Mouse (Mus musculus): ENCODE measurements at regions not wholly inside any gene's neighbourhood (a gene's known extent, or its start where the extent isn't known, plus 50 kb on each side); places are given as distances from the start of the nearest gene placed in this dataset.

GRCm38 (mm10) chr3:144137483-144137882 is 67.5 kb downstream of the Lmo4 start:
- H3K27ac ChIP-seq = no peak overlapping the region
- no peak overlapping the region for H3K9ac ChIP-seq (replicated peaks)
- no peak overlapping the region for H3K4me2 ChIP-seq (replicated peaks)
- WGBS = 90% methylated on average over 3 of the region's 3 CpGs
- ATAC-seq = no peak
- no peaks in the 10 kb centered on the region for H3K27me3 ChIP-seq
- no peaks in the 10 kb centered on the region for H3K9me3 ChIP-seq
- H3K4me3 ChIP-seq (replicated peaks) = no peak overlapping the region
- no peaks in the 10 kb centered on the region; the same call in 1 of the 2 replicates for H3K4me1 ChIP-seq (replicated peaks)
- H3K36me3 ChIP-seq = no peaks in the 10 kb centered on the region

- no peaks in the 10 kb centered on the region for H3K4me1 ChIP-seq (replicated peaks)
- no peak overlapping the region for H3K4me3 ChIP-seq (replicated peaks)
- no peak for ATAC-seq
- no peak overlapping the region for H3K9ac ChIP-seq (replicated peaks)
- WGBS = 61% methylated on average over 2 of the region's 2 CpGs
- no peaks in the 10 kb centered on the region for H3K27me3 ChIP-seq
- no peak overlapping the region for H3K27ac ChIP-seq
- no peaks in the 10 kb centered on the region for H3K9me3 ChIP-seq
- H3K36me3 ChIP-seq = no peaks in the 10 kb centered on the region
- no peak overlapping the region for H3K4me2 ChIP-seq (replicated peaks)
These were observed 68.6 kb downstream of the Lmo4 start for GRCm38 (mm10) chr3:144136432-144136831.

- no peak for ATAC-seq
- no peaks in the 10 kb centered on the region for H3K4me1 ChIP-seq (replicated peaks)
- H3K36me3 ChIP-seq = no peaks in the 10 kb centered on the region
These were observed 69.4 kb downstream of the Lmo4 start for GRCm38 (mm10) chr3:144135646-144136045.

GRCm38 (mm10) chr3:144128042-144128441 is 77.0 kb downstream of the Lmo4 start:
- WGBS = 100% methylated on average over 4 of the region's 4 CpGs
- Histone ChIP-seq H3K27me3 (no peaks in the 10 kb centered on the region), H3K36me3 (no peaks in the 10 kb centered on the region), H3K4me3 (replicated peaks) (no peak overlapping the region), H3K27ac (no peak overlapping the region), H3K9me3 (no peaks in the 10 kb centered on the region), H3K9ac (replicated peaks) (no peak overlapping the region), H3K4me2 (replicated peaks) (no peak overlapping the region), H3K4me1 (replicated peaks) (no peaks in the 10 kb centered on the region)
- ATAC-seq = no peak

More at GRCm38 (mm10) chr3:144135646-144136045, 69.4 kb downstream of the Lmo4 start:
- no peak overlapping the region for H3K27ac ChIP-seq
- no peak overlapping the region for H3K9ac ChIP-seq (replicated peaks)
- WGBS = 95% methylated on average over 6 of the region's 6 CpGs
- H3K27me3 ChIP-seq = no peaks in the 10 kb centered on the region
- H3K4me2 ChIP-seq (replicated peaks) = no peak overlapping the region
- H3K9me3 ChIP-seq = no peaks in the 10 kb centered on the region
- no peak overlapping the region for H3K4me3 ChIP-seq (replicated peaks)

DNA sequence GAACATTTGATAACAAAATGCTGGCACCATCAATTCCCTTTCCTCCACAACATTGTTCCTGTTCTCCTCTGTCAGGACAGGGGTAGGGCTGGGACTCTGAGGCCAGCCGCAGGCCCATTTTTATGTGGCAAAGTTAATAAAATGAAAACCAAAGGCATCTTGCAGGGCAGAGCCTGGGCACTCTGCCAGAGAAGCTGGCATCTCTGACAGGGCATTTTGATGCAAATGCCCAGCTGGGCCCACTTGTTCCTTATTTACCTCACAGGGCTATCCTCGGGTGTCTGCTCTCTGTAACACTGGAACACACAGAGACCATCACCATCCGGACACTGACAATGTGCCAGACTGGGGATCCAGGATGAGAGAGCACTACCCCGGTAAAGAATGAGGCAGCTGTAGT is 80.7 kb downstream of the Lmo4 start:
- Histone ChIP-seq H3K9me3 (no peaks in the 10 kb centered on the region), H3K36me3 (no peaks in the 10 kb centered on the region), H3K4me3 (replicated peaks) (no peak overlapping the region), H3K4me2 (replicated peaks) (no peak overlapping the region), H3K27me3 (no peaks in the 10 kb centered on the region), H3K4me1 (replicated peaks) (no peaks in the 10 kb centered on the region), H3K27ac (no peak overlapping the region), H3K9ac (replicated peaks) (no peak overlapping the region)
- peak; percentile 77 for ATAC-seq
- WGBS = 60% methylated on average over 4 of the region's 4 CpGs

DNA sequence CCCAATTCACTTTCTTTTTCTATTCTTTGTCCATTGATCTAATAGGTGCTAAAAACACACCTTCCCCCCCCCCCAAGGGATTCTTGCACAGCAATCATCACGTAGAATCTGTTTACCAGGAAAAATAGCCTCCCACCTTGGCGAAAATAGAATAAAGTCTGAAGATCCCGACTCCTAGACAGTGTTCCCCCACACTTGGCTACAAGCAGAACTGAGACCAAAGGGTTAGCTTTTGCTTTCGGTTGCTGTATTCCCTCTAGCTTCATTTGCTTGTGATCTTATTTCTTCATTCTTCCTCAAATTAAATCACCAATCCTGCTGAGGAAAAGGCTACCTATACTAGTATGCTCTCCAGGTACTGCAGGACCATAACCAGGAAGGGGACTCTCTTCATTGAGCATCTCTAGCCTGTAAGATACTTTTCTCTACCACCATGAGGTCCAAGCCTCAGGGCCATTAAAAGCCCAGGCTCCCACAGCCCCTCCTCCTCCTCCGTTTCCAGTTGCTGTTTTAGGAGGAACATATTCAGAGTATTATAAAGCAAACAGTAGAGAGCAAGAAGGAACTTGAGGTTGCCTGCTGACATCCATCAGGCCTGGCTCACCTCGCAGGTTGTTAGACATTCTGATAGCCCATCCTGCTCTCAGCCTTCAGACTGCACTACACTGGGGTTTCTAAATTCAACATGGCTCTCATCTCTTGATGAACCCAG is 81.5 kb downstream of the Lmo4 start:
- Histone ChIP-seq H3K4me3 (replicated peaks) (no peak overlapping the region), H3K9me3 (no peaks in the 10 kb centered on the region), H3K27ac (no peak overlapping the region), H3K9ac (replicated peaks) (no peak overlapping the region), H3K4me1 (replicated peaks) (no peaks in the 10 kb centered on the region), H3K4me2 (replicated peaks) (no peak overlapping the region), H3K27me3 (no peaks in the 10 kb centered on the region), H3K36me3 (no peaks in the 10 kb centered on the region)
- no peak for ATAC-seq
- 86% methylated on average over 6 of the region's 6 CpGs for WGBS

- ATAC-seq = no peak
- WGBS = 84% methylated on average over 3 of the region's 3 CpGs
- no peak overlapping the region for H3K4me3 ChIP-seq (replicated peaks)
- no peak overlapping the region for H3K9ac ChIP-seq (replicated peaks)
- H3K4me2 ChIP-seq (replicated peaks) = no peak overlapping the region
- no peak overlapping the region for H3K27ac ChIP-seq
- no peaks in the 10 kb centered on the region for H3K36me3 ChIP-seq
- no peaks in the 10 kb centered on the region for H3K27me3 ChIP-seq
- no peaks in the 10 kb centered on the region for H3K9me3 ChIP-seq
- no peaks in the 10 kb centered on the region for H3K4me1 ChIP-seq (replicated peaks)
These were observed 85.9 kb downstream of the Lmo4 start for GRCm38 (mm10) chr3:144119076-144119475.

- H3K9ac ChIP-seq (replicated peaks) = no peak overlapping the region
- no peaks in the 10 kb centered on the region for H3K27me3 ChIP-seq
- no peak overlapping the region for H3K27ac ChIP-seq
- ATAC-seq = no peak
- 86% methylated on average over 11 of the region's 11 CpGs for WGBS
- H3K4me3 ChIP-seq (replicated peaks) = no peak overlapping the region
- no peaks in the 10 kb centered on the region for H3K9me3 ChIP-seq
- no peak overlapping the region for H3K4me2 ChIP-seq (replicated peaks)
- H3K4me1 ChIP-seq (replicated peaks) = no peaks in the 10 kb centered on the region
- no peaks in the 10 kb centered on the region for H3K36me3 ChIP-seq
These were observed 91.1 kb downstream of the Lmo4 start for GRCm38 (mm10) chr3:144113672-144114645.

DNA sequence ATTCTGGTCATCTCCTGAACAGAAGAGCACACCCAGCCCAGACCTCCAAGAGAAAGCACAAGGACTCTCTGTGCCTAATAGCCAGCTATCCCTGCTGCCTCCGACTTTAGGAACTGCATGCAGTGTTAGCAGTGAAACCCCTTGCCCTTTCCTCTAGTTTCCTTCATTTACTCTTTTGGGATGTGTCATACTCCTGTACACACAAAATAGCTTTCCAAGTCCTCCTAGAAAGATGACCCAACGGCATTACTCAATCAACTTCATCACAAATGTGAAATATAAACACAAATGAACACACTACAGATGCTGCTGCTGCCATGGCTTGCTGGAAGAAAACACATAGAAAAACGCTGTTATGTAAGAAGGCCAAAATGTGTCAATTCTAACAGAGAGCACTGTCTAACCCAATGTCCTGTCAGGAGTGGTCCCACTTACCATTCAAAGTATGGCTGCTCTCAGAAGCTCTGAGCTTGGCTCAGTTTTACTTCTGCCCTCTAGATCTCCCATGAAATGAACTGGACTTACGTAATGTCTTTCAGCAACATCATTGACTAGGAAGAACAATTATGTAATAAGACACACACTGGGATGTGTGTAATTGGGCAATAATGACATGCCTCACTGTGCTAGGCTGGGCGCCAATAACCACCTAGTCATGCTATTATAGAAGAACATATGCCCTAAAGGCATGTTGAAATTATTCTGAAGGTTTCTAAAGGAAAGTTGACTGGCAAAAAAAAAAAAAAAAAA is 94.5 kb downstream of the Lmo4 start:
- Histone ChIP-seq H3K27ac (no peak overlapping the region), H3K4me3 (replicated peaks) (no peak overlapping the region), H3K4me1 (replicated peaks) (peaks cover 10% of the 10 kb centered on the region), H3K27me3 (no peaks in the 10 kb centered on the region), H3K36me3 (no peaks in the 10 kb centered on the region), H3K9me3 (no peaks in the 10 kb centered on the region), H3K9ac (replicated peaks) (no peak overlapping the region), H3K4me2 (replicated peaks) (no peak overlapping the region)
- ATAC-seq = no peak
- 94% methylated on average over 5 of the region's 5 CpGs for WGBS

- no peak for ATAC-seq
- 77% methylated on average over 2 of the region's 2 CpGs for WGBS
These were observed 95.3 kb downstream of the Lmo4 start for GRCm38 (mm10) chr3:144109769-144110168.

DNA sequence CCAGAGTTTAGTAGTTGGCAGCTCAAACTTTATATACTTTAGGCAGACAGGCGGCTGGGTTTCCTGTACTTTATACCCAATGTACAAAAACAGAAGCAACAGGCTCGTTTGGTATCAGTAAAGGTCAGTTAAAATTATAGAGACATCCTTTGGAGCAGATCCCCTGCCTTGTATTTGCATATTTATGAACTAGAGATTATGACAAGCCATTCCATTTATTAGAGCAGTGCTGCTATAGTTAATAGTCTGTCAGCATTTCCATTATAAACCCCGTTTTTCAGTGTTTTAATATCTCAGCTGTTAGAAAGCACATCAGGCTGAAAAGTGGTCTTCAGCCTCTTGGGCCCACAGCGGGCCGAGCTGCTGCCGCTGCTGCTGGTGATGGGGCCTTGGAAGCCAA is 96.7 kb downstream of the Lmo4 start:
- WGBS = 63% methylated on average over 6 of the region's 6 CpGs
- no peaks in the 10 kb centered on the region for H3K9me3 ChIP-seq
- H3K4me1 ChIP-seq (replicated peaks) = peaks cover 10% of the 10 kb centered on the region
- H3K4me3 ChIP-seq (replicated peaks) = no peak overlapping the region
- no peak overlapping the region for H3K27ac ChIP-seq
- no peak overlapping the region for H3K9ac ChIP-seq (replicated peaks)
- peak; percentile 56; the same call in 1 of the 2 replicates for ATAC-seq
- H3K4me2 ChIP-seq (replicated peaks) = no peak overlapping the region
- no peaks in the 10 kb centered on the region for H3K36me3 ChIP-seq
- H3K27me3 ChIP-seq = no peaks in the 10 kb centered on the region

More at GRCm38 (mm10) chr3:144109769-144110168, 95.3 kb downstream of the Lmo4 start:
- H3K36me3 ChIP-seq = no peaks in the 10 kb centered on the region
- peaks cover 10% of the 10 kb centered on the region for H3K4me1 ChIP-seq (replicated peaks)
- H3K9ac ChIP-seq (replicated peaks) = no peak overlapping the region
- H3K27ac ChIP-seq = no peak overlapping the region
- H3K4me3 ChIP-seq (replicated peaks) = no peak overlapping the region
- H3K9me3 ChIP-seq = no peaks in the 10 kb centered on the region
- no peaks in the 10 kb centered on the region for H3K27me3 ChIP-seq
- no peak overlapping the region for H3K4me2 ChIP-seq (replicated peaks)

GRCm38 (mm10) chr3:144107664-144108063 is 97.4 kb downstream of the Lmo4 start:
- ATAC-seq = peak; percentile 71
- no peak overlapping the region for H3K4me2 ChIP-seq (replicated peaks)

More at GRCm38 (mm10) chr3:144107664-144108063, 97.4 kb downstream of the Lmo4 start:
- no peaks in the 10 kb centered on the region for H3K27me3 ChIP-seq
- H3K9ac ChIP-seq (replicated peaks) = no peak overlapping the region
- H3K4me1 ChIP-seq (replicated peaks) = peaks cover 10% of the 10 kb centered on the region
- H3K36me3 ChIP-seq = no peaks in the 10 kb centered on the region
- H3K4me3 ChIP-seq (replicated peaks) = no peak overlapping the region
- H3K9me3 ChIP-seq = no peaks in the 10 kb centered on the region
- 48% methylated on average over 7 of the region's 7 CpGs for WGBS
- no peak overlapping the region for H3K27ac ChIP-seq

All from midbrain, embryonic 13.5 days (tissue).